Mouse (Mus musculus): ENCODE results near the gene Ttc26. TPM values are rescaled to one million over a fixed set of nuclear protein-coding genes. Genes with fewer than 3 reads are reported as not detected.

Gene Ttc26
- polyA plus RNA-seq (2012; rRNA removed) (0.18 and 0.26 TPM in 2 replicates), polyA plus RNA-seq (2014; fragmentation: Nextera tagmentation; extraction: Ambion mirVana) (0.24 and 0.41 TPM in 2 replicates)

GRCm38 (mm10) chr6:38381129-38381771 is at the start of gene Ttc26:
Gene Ttc26 (plus strand): TSS chr6:38381469.
- no peak for TF ChIP-seq CTCF (IDR thresholded peaks at IDR 0.05; ENCODE audit: low read depth)
- TF ChIP-seq EP300 (IDR thresholded peaks at IDR 0.05; ENCODE audit: low read depth) = no peak
- DNase-seq (ENCODE audit: low read depth in 3 of 3, low spot score in 3 of 3) = peak; percentile 82 to 85 (median 83)
- Histone ChIP-seq H3K4me3 (ENCODE audit: insufficient read depth in 1 of 2, low read depth in 2 of 2, low read length in 2 of 2) (peak within 1 kb of the TSS; percentile 65 to 66), H3K36me3 (replicated peaks; ENCODE audit: control insufficient read depth, insufficient read depth, low read depth) (no peaks in the 10 kb centered on the region), H3K9me3 (ENCODE audit: control insufficient read depth, low read length) (no peaks in the 10 kb centered on the region), H3K4me1 (replicated peaks; ENCODE audit: control insufficient read depth in 2 of 2, insufficient read depth in 2 of 2, low read length in 1 of 2) (peaks cover 2 to 5% of the 10 kb centered on the region in 2 experiments; a peak in 2 of 4 replicates), H3K27ac (peak within 1 kb of the TSS; percentile 56), H3K9ac (replicated peaks) (peak within 1 kb of the TSS; percentile 84), H3K27me3 (ENCODE audit: control insufficient read depth, insufficient read depth, low read length) (no peaks in the 10 kb centered on the region), H3K4me2 (ENCODE audit: low read depth) (peak within 1 kb of the TSS; percentile 86)
- ATAC-seq (ENCODE audit: insufficient read depth) = peak; percentile 93
- under 1% methylated on average over 26 of the region's 26 CpGs for WGBS (ENCODE audit: insufficient replicate concordance)

- H3K4me2 ChIP-seq (ENCODE audit: low read depth) = peak overlapping the region; percentile 9; the same call in 1 of the 2 replicates
- H3K27ac ChIP-seq = no peak overlapping the region
- H3K9ac ChIP-seq (replicated peaks) = no peak overlapping the region
- ATAC-seq (ENCODE audit: insufficient read depth) (no peak), DNase-seq (ENCODE audit: low read depth in 3 of 3, low spot score in 3 of 3) (no peak)
- H3K27me3 ChIP-seq (ENCODE audit: control insufficient read depth, insufficient read depth, low read length) = no peaks in the 10 kb centered on the region
- no peak for TF ChIP-seq EP300 (IDR thresholded peaks at IDR 0.05; ENCODE audit: low read depth)
- TF ChIP-seq CTCF (IDR thresholded peaks at IDR 0.05; ENCODE audit: low read depth) = no peak
- WGBS (ENCODE audit: insufficient replicate concordance) = 84% methylated on average over 6 of the region's 6 CpGs
- H3K4me3 ChIP-seq (ENCODE audit: insufficient read depth in 1 of 2, low read depth in 2 of 2, low read length in 2 of 2) = no peak overlapping the region
- H3K9me3 ChIP-seq (ENCODE audit: control insufficient read depth, low read length) = no peaks in the 10 kb centered on the region
- H3K4me1 ChIP-seq (replicated peaks; ENCODE audit: control insufficient read depth in 2 of 2, insufficient read depth in 2 of 2, low read length in 1 of 2) = peaks cover 8 to 16% of the 10 kb centered on the region in 2 experiments
- peaks cover 97% of the 10 kb centered on the region for H3K36me3 ChIP-seq (replicated peaks; ENCODE audit: control insufficient read depth, insufficient read depth, low read depth)
Observed at GRCm38 (mm10) chr6:38335264-38335663, 46.0 kb upstream of the Ttc26 start.

- no peak for DNase-seq (ENCODE audit: low read depth in 3 of 3, low spot score in 3 of 3)
- 89% methylated on average over 4 of the region's 4 CpGs for WGBS (ENCODE audit: insufficient replicate concordance)
- Histone ChIP-seq H3K36me3 (replicated peaks; ENCODE audit: control insufficient read depth, insufficient read depth, low read depth) (peaks cover 83% of the 10 kb centered on the region), H3K4me3 (ENCODE audit: insufficient read depth in 1 of 2, low read depth in 2 of 2, low read length in 2 of 2) (no peak overlapping the region), H3K27ac (no peak overlapping the region), H3K4me1 (replicated peaks; ENCODE audit: control insufficient read depth in 2 of 2, insufficient read depth in 2 of 2, low read length in 1 of 2) (peaks cover 18 to 29% of the 10 kb centered on the region in 2 experiments), H3K9me3 (ENCODE audit: control insufficient read depth, low read length) (no peaks in the 10 kb centered on the region), H3K27me3 (ENCODE audit: control insufficient read depth, insufficient read depth, low read length) (no peaks in the 10 kb centered on the region), H3K4me2 (ENCODE audit: low read depth) (no peak overlapping the region), H3K9ac (replicated peaks) (no peak overlapping the region)
- TF ChIP-seq CTCF (IDR thresholded peaks at IDR 0.05; ENCODE audit: low read depth) (peak; percentile 68), EP300 (IDR thresholded peaks at IDR 0.05; ENCODE audit: low read depth) (0 out of 2 replicates have a peak, but pooled peaks have one; percentile 12)
- ATAC-seq (ENCODE audit: insufficient read depth) = no peak
Observed at GRCm38 (mm10) chr6:38337166-38337705, 44.0 kb upstream of the Ttc26 start.

- no peak overlapping the region; the same call in 1 of the 2 replicates for H3K27ac ChIP-seq
- H3K27me3 ChIP-seq (ENCODE audit: control insufficient read depth, insufficient read depth, low read length) = no peaks in the 10 kb centered on the region
- no peak overlapping the region for H3K4me3 ChIP-seq (ENCODE audit: insufficient read depth in 1 of 2, low read depth in 2 of 2, low read length in 2 of 2)
- H3K36me3 ChIP-seq (replicated peaks; ENCODE audit: control insufficient read depth, insufficient read depth, low read depth) = peaks cover 76% of the 10 kb centered on the region
- TF ChIP-seq EP300 (IDR thresholded peaks at IDR 0.05; ENCODE audit: low read depth) (no peak), CTCF (IDR thresholded peaks at IDR 0.05; ENCODE audit: low read depth) (no peak)
- H3K9ac ChIP-seq (replicated peaks) = no peak overlapping the region
- H3K4me1 ChIP-seq (replicated peaks; ENCODE audit: control insufficient read depth in 2 of 2, insufficient read depth in 2 of 2, low read length in 1 of 2) = peaks cover 21 to 34% of the 10 kb centered on the region in 2 experiments
- no peaks in the 10 kb centered on the region for H3K9me3 ChIP-seq (ENCODE audit: control insufficient read depth, low read length)
- H3K4me2 ChIP-seq (ENCODE audit: low read depth) = no peak overlapping the region
- 81% methylated on average over 6 of the region's 6 CpGs for WGBS (ENCODE audit: insufficient replicate concordance)
- no peak for ATAC-seq (ENCODE audit: insufficient read depth)
- no peak for DNase-seq (ENCODE audit: low read depth in 3 of 3, low spot score in 3 of 3)
Observed at GRCm38 (mm10) chr6:38337951-38338350, 43.3 kb upstream of the Ttc26 start.

GRCm38 (mm10) chr6:38339078-38339477 is 42.2 kb upstream of the Ttc26 start:
- no peak overlapping the region for H3K4me3 ChIP-seq (ENCODE audit: insufficient read depth in 1 of 2, low read depth in 2 of 2, low read length in 2 of 2)
- peak overlapping the region; percentile 28 for H3K27ac ChIP-seq
- peaks cover 33 to 45% of the 10 kb centered on the region in 2 experiments for H3K4me1 ChIP-seq (replicated peaks; ENCODE audit: control insufficient read depth in 2 of 2, insufficient read depth in 2 of 2, low read length in 1 of 2)
- H3K9me3 ChIP-seq (ENCODE audit: control insufficient read depth, low read length) = no peaks in the 10 kb centered on the region
- peaks cover 67% of the 10 kb centered on the region for H3K36me3 ChIP-seq (replicated peaks; ENCODE audit: control insufficient read depth, insufficient read depth, low read depth)
- no peak for DNase-seq (ENCODE audit: low read depth in 3 of 3, low spot score in 3 of 3)
- no peak overlapping the region for H3K9ac ChIP-seq (replicated peaks)
- H3K27me3 ChIP-seq (ENCODE audit: control insufficient read depth, insufficient read depth, low read length) = no peaks in the 10 kb centered on the region
- no peak overlapping the region; the same call in 1 of the 2 replicates for H3K4me2 ChIP-seq (ENCODE audit: low read depth)
- ATAC-seq (ENCODE audit: insufficient read depth) = no peak
- no peak for TF ChIP-seq CTCF (IDR thresholded peaks at IDR 0.05; ENCODE audit: low read depth)
- TF ChIP-seq EP300 (IDR thresholded peaks at IDR 0.05; ENCODE audit: low read depth) = no peak
- WGBS (ENCODE audit: insufficient replicate concordance) = 57% methylated on average over 2 of the region's 2 CpGs
